Mouse (Mus musculus): ENCODE data around the gene Gins3. TPM values are rescaled to one million over a fixed set of nuclear protein-coding genes. Genes with fewer than 3 reads are reported as not detected.

Gene Gins3
- polyA plus RNA-seq, 1 experiment from 2014 or later = 18.2 TPM

Other genes starting within 250 kb of the Gins3 start
- 151 and 153 TPM in 2 replicates for gene Cfap20, start 198.6 kb upstream of the Gins3 start, polyA plus RNA-seq (2016; fragmentation: Nextera tagmentation; extraction: Ambion mirVana)
- gene Csnk2a2, start 143.4 kb upstream of the Gins3 start, polyA plus RNA-seq (2016; fragmentation: Nextera tagmentation; extraction: Ambion mirVana) = 8.2 and 8.7 TPM in 2 replicates
- gene Ccdc113, start 99.4 kb upstream of the Gins3 start, polyA plus RNA-seq (2016; fragmentation: Nextera tagmentation; extraction: Ambion mirVana) = 3.2 and 3.7 TPM in 2 replicates
- gene Prss54, start 57.1 kb upstream of the Gins3 start, polyA plus RNA-seq (2016; fragmentation: Nextera tagmentation; extraction: Ambion mirVana) = not detected in 2 replicates
- gene Ndrg4, start 43.5 kb downstream of the Gins3 start, polyA plus RNA-seq (2016; fragmentation: Nextera tagmentation; extraction: Ambion mirVana) = 307 and 309 TPM in 2 replicates
- 18.7 and 20.3 TPM in 2 replicates for gene Setd6, start 82.4 kb downstream of the Gins3 start, polyA plus RNA-seq (2016; fragmentation: Nextera tagmentation; extraction: Ambion mirVana)
- 80.7 and 89.2 TPM in 2 replicates for gene Cnot1, start 174.0 kb downstream of the Gins3 start, polyA plus RNA-seq (2016; fragmentation: Nextera tagmentation; extraction: Ambion mirVana)
- gene Sap18b, start 191.9 kb downstream of the Gins3 start, polyA plus RNA-seq (2016; fragmentation: Nextera tagmentation; extraction: Ambion mirVana) = 327 and 342 TPM in 2 replicates
- 12.4 and 13.2 TPM in 2 replicates for gene Slc38a7, start 220.1 kb downstream of the Gins3 start, polyA plus RNA-seq (2016; fragmentation: Nextera tagmentation; extraction: Ambion mirVana)